Mouse (Mus musculus): ENCODE results near the gene Cib4. TPM values are rescaled to one million over a fixed set of nuclear protein-coding genes. Genes with fewer than 3 reads are reported as not detected.

The Cib4 gene
- polyA plus RNA-seq, 2 experiments, result not detected

DNA sequence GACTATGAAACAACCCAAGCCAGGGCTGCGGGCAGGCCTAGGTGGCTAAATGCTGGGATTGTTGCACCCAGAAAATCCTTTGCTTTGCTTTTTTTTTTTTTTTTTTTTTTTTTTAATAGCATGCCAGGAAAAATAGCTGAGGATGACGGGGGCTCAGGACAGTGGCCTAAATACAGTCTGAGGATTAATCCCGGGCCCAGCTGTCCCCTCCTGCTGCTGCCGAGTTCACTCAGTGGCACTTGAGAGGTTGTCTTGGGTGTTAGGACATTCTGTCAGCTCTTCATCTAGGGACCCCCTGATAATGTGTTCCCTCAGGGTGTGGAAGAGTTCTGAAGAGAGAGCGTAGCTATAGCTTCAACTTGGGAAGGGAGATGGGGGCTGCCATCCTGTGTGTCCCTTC lies 18.5 kb downstream of the Cib4 start:
- Histone ChIP-seq H3K27me3 (ENCODE audit: control insufficient read depth, insufficient read depth, low read length) (no peaks in the 10 kb centered on the region), H3K4me1 (replicated peaks; ENCODE audit: control insufficient read depth in 2 of 2, insufficient read depth in 2 of 2, low read length in 1 of 2) (no peaks in the 10 kb centered on the region), H3K36me3 (replicated peaks; ENCODE audit: control insufficient read depth, insufficient read depth, low read depth) (no peaks in the 10 kb centered on the region), H3K27ac (no peak overlapping the region), H3K9ac (replicated peaks) (no peak overlapping the region), H3K4me3 (ENCODE audit: insufficient read depth in 1 of 2, low read depth in 2 of 2, low read length in 2 of 2) (no peak overlapping the region), H3K9me3 (ENCODE audit: control insufficient read depth, low read length) (no peaks in the 10 kb centered on the region), H3K4me2 (ENCODE audit: low read depth) (no peak overlapping the region)
- DNase-seq (ENCODE audit: low read depth in 3 of 3, low spot score in 3 of 3), result no peak
- WGBS (ENCODE audit: insufficient replicate concordance), result 60% methylated on average over 5 of the region's 5 CpGs
- TF ChIP-seq CTCF (IDR thresholded peaks at IDR 0.05; ENCODE audit: low read depth) (no peak), EP300 (IDR thresholded peaks at IDR 0.05; ENCODE audit: low read depth) (no peak)
- no peak for ATAC-seq (ENCODE audit: insufficient read depth)

- Histone ChIP-seq H3K4me3 (ENCODE audit: insufficient read depth in 1 of 2, low read depth in 2 of 2, low read length in 2 of 2) (no peak overlapping the region), H3K27ac (no peak overlapping the region), H3K36me3 (replicated peaks; ENCODE audit: control insufficient read depth, insufficient read depth, low read depth) (no peaks in the 10 kb centered on the region), H3K4me2 (ENCODE audit: low read depth) (no peak overlapping the region), H3K4me1 (replicated peaks; ENCODE audit: control insufficient read depth in 2 of 2, insufficient read depth in 2 of 2, low read length in 1 of 2) (no peaks in the 10 kb centered on the region), H3K9ac (replicated peaks) (no peak overlapping the region), H3K9me3 (ENCODE audit: control insufficient read depth, low read length) (no peaks in the 10 kb centered on the region), H3K27me3 (ENCODE audit: control insufficient read depth, insufficient read depth, low read length) (no peaks in the 10 kb centered on the region)
- WGBS (ENCODE audit: insufficient replicate concordance), result 46% methylated on average over 12 of the region's 12 CpGs
- TF ChIP-seq CTCF (IDR thresholded peaks at IDR 0.05; ENCODE audit: low read depth), result no peak
- no peak for TF ChIP-seq EP300 (IDR thresholded peaks at IDR 0.05; ENCODE audit: low read depth)
- DNase-seq (ENCODE audit: low read depth in 3 of 3, low spot score in 3 of 3), result no peak
- ATAC-seq (ENCODE audit: insufficient read depth), result no peak
Measured at GRCm38 (mm10) chr5:30525920-30526836, 19.5 kb downstream of the Cib4 start.

- Histone ChIP-seq H3K27ac (no peak overlapping the region), H3K27me3 (ENCODE audit: control insufficient read depth, insufficient read depth, low read length) (no peaks in the 10 kb centered on the region), H3K4me2 (ENCODE audit: low read depth) (no peak overlapping the region), H3K9ac (replicated peaks) (no peak overlapping the region), H3K4me1 (replicated peaks; ENCODE audit: control insufficient read depth in 2 of 2, insufficient read depth in 2 of 2, low read length in 1 of 2) (peaks cover 9 to 13% of the 10 kb centered on the region in 2 experiments), H3K4me3 (ENCODE audit: insufficient read depth in 1 of 2, low read depth in 2 of 2, low read length in 2 of 2) (no peak overlapping the region), H3K9me3 (ENCODE audit: control insufficient read depth, low read length) (no peaks in the 10 kb centered on the region), H3K36me3 (replicated peaks; ENCODE audit: control insufficient read depth, insufficient read depth, low read depth) (no peaks in the 10 kb centered on the region)
- DNase-seq (ENCODE audit: low read depth in 3 of 3, low spot score in 3 of 3) (no peak), ATAC-seq (ENCODE audit: insufficient read depth) (no peak)
- TF ChIP-seq EP300 (IDR thresholded peaks at IDR 0.05; ENCODE audit: low read depth) (no peak), CTCF (IDR thresholded peaks at IDR 0.05; ENCODE audit: low read depth) (no peak)
- WGBS (ENCODE audit: insufficient replicate concordance), result 31% methylated on average over 3 of the region's 3 CpGs
Measured at GRCm38 (mm10) chr5:30524213-30524612, 21.4 kb downstream of the Cib4 start.

DNA sequence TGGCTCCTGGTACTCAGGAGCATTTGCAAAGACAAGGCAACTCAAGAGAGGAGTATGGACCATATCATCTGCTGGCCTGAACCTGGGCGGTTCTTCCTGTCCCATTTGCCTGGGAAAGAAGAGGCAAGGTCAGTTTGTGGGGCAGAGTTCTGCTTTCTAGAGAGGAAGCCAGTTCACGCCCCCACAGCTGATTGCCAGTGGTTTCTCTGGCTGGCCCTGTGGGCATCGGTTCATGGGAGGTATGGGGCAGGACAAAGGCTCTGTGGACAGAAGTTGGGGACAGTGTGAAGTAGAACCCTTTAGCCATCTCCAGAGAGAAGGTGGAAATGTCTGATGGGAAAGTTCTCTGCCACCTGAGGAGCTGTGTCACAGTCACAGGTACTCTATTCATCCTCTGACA lies 22.5 kb downstream of the Cib4 start:
- H3K4me1 ChIP-seq (replicated peaks; ENCODE audit: control insufficient read depth in 2 of 2, insufficient read depth in 2 of 2, low read length in 1 of 2), result peaks cover 11 to 22% of the 10 kb centered on the region in 2 experiments
- H3K27me3 ChIP-seq (ENCODE audit: control insufficient read depth, insufficient read depth, low read length), result no peaks in the 10 kb centered on the region
- no peak overlapping the region for H3K9ac ChIP-seq (replicated peaks)
- 33% methylated on average over 3 of the region's 3 CpGs for WGBS (ENCODE audit: insufficient replicate concordance)
- ATAC-seq (ENCODE audit: insufficient read depth) (no peak), DNase-seq (ENCODE audit: low read depth in 3 of 3, low spot score in 3 of 3) (no peak)
- H3K9me3 ChIP-seq (ENCODE audit: control insufficient read depth, low read length), result no peaks in the 10 kb centered on the region
- no peaks in the 10 kb centered on the region for H3K36me3 ChIP-seq (replicated peaks; ENCODE audit: control insufficient read depth, insufficient read depth, low read depth)
- H3K4me2 ChIP-seq (ENCODE audit: low read depth), result no peak overlapping the region
- TF ChIP-seq CTCF (IDR thresholded peaks at IDR 0.05; ENCODE audit: low read depth) (no peak), EP300 (IDR thresholded peaks at IDR 0.05; ENCODE audit: low read depth) (no peak)
- H3K4me3 ChIP-seq (ENCODE audit: insufficient read depth in 1 of 2, low read depth in 2 of 2, low read length in 2 of 2), result no peak overlapping the region
- no peak overlapping the region for H3K27ac ChIP-seq

- no peaks in the 10 kb centered on the region for H3K9me3 ChIP-seq (ENCODE audit: control insufficient read depth, low read length)
Measured at GRCm38 (mm10) chr5:30522406-30522805, 23.2 kb downstream of the Cib4 start.

More at GRCm38 (mm10) chr5:30522406-30522805, 23.2 kb downstream of the Cib4 start:
- WGBS (ENCODE audit: insufficient replicate concordance), result 70% methylated on average over 8 of the region's 8 CpGs
- Histone ChIP-seq H3K4me1 (replicated peaks; ENCODE audit: control insufficient read depth in 2 of 2, insufficient read depth in 2 of 2, low read length in 1 of 2) (peaks cover 11 to 29% of the 10 kb centered on the region in 2 experiments), H3K36me3 (replicated peaks; ENCODE audit: control insufficient read depth, insufficient read depth, low read depth) (no peaks in the 10 kb centered on the region), H3K27me3 (ENCODE audit: control insufficient read depth, insufficient read depth, low read length) (no peaks in the 10 kb centered on the region), H3K4me2 (ENCODE audit: low read depth) (no peak overlapping the region), H3K4me3 (ENCODE audit: insufficient read depth in 1 of 2, low read depth in 2 of 2, low read length in 2 of 2) (no peak overlapping the region), H3K9ac (replicated peaks) (no peak overlapping the region), H3K27ac (no peak overlapping the region)
- ATAC-seq (ENCODE audit: insufficient read depth) (no peak), DNase-seq (ENCODE audit: low read depth in 3 of 3, low spot score in 3 of 3) (no peak)
- TF ChIP-seq EP300 (IDR thresholded peaks at IDR 0.05; ENCODE audit: low read depth), result no peak
- no peak for TF ChIP-seq CTCF (IDR thresholded peaks at IDR 0.05; ENCODE audit: low read depth)
